Mouse (Mus musculus): Measurements from ENCODE around the gene Rara.

DNA sequence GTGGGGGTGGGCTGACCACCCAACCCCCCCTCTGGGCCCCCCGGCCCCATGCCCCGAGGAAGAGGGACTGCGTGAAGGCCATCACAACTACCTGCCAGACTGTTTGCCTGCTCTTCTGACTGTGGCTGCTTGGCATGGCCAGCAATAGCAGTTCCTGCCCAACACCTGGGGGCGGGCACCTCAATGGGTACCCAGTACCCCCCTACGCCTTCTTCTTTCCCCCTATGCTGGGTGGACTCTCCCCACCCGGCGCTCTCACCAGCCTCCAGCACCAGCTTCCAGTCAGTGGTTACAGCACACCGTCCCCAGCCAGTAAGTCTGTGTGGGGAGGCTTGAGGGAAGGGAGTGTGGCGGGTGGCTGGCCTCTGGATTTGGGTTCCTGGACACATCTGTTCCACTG lies 22.9 kb downstream of the Rara start:
- no peak for TF ChIP-seq CTCF (IDR thresholded peaks at IDR 0.05; ENCODE audit: control insufficient read depth, insufficient read depth, insufficient replicate concordance, low read depth, low read length)
- no peak for TF ChIP-seq POLR2A (IDR thresholded peaks at IDR 0.05; ENCODE audit: control insufficient read depth, low read depth, low read length)
